Mouse (Mus musculus): Measurements from ENCODE around the gene Mbl2.

GRCm38 (mm10) chr19:30214026-30214425 lies 18.7 kb upstream of the Mbl2 start:
- TF ChIP-seq MAZ (IDR thresholded peaks at IDR 0.05; ENCODE audit: low read depth, low read length) = no peak
- no peak for TF ChIP-seq CTCF (IDR thresholded peaks at IDR 0.05 in 2 of 3, conservative IDR thresholded peaks at IDR 0.05 in 1 of 3; ENCODE audit: control insufficient read depth in 1 of 3, insufficient read depth in 1 of 3, low read depth in 2 of 3, low read length in 3 of 3, poor library complexity in 1 of 3, severe bottlenecking in 1 of 3)
- no peak for TF ChIP-seq ZNF384 (IDR thresholded peaks at IDR 0.05; ENCODE audit: low read depth, low read length)
- TF ChIP-seq TBP (IDR thresholded peaks at IDR 0.05; ENCODE audit: low read depth, low read length) = no peak
